Mouse (Mus musculus) forebrain, postnatal 0 days (tissue): ENCODE data around the gene Rpl21. TPM values are rescaled to one million over a fixed set of nuclear protein-coding genes. Genes with fewer than 3 reads are reported as not detected.

Experiments
- ATAC-seq: fragments of 200-750 bp; cut with Nextera tagmentation; 2 replicates; pipeline ENCODE4 v1.8.0; 2017; ENCODE audit warnings: mild to moderate bottlenecking, moderate library complexity
- DNase-seq: peaks from one replicate; pipeline ENCODE4 v3.0.0-alpha.2; 2015
- H3K27ac ChIP-seq: fragments of 300-500 bp; sonication (generic); 2 replicates; pipeline ENCODE4 v1.5.1; 2014; ENCODE audit warnings: low read depth, mild to moderate bottlenecking, antibody characterized with exemption, low read length, moderate library complexity, mixed read lengths
- H3K27me3 ChIP-seq: fragments of 300-500 bp; sonication (generic); 2 replicates; pipeline ENCODE4 v1.6.1; 2014; ENCODE audit warnings: mild to moderate bottlenecking, low read length, mixed read lengths; ENCODE audit not compliant: insufficient read depth
- H3K36me3 ChIP-seq: fragments of 300-500 bp; sonication (generic); 2 replicates; pipeline ENCODE4 v1.6.1; 2014; ENCODE audit warnings: mild to moderate bottlenecking, moderate library complexity; ENCODE audit not compliant: insufficient read depth
- H3K4me1 ChIP-seq: fragments of 300-500 bp; sonication (generic); 2 replicates; pipeline ENCODE4 v1.6.1; 2014; ENCODE audit warnings: antibody characterized with exemption; ENCODE audit not compliant: insufficient read depth
- H3K4me2 ChIP-seq: fragments of 300-500 bp; sonication (generic); 2 replicates; pipeline ENCODE4 v1.6.1; 2014; ENCODE audit warnings: low read depth, mild to moderate bottlenecking, moderate library complexity
- H3K4me3 ChIP-seq: fragments of 300-500 bp; sonication (generic); 2 replicates; pipeline ENCODE4 v1.5.1; 2014; ENCODE audit warnings: low read depth, low read length, mixed read lengths
- H3K9ac ChIP-seq: fragments of 300-500 bp; sonication (generic); 2 replicates; pipeline ENCODE4 v1.6.1; 2014; ENCODE audit warnings: mild to moderate bottlenecking
- H3K9me3 ChIP-seq: fragments of 300-500 bp; sonication (generic); 2 replicates; pipeline ENCODE4 v1.6.1; 2016; ENCODE audit warnings: low read length
- CTCF ChIP-seq: sonication (generic); IDR thresholded peaks from 2 replicates; pipeline ENCODE4 v1.5.1; 2016; ENCODE audit warnings: antibody characterized with exemption, control low read depth, low read depth
- WGBS: fragments of 180-500 bp; shearing (Covaris S2); extraction: QIAGEN DNeasy Blood & Tissue Kit; methylation state at CpG from one replicate; pipeline ENCODE4 v1.1.7; 2014; 5-methylcytosine and 5-hydroxymethylcytosine counted together
- polyA plus RNA-seq: library from polyadenylated mRNA; unstranded; fragments of >200 nt; fragmentation: Nextera tagmentation; extraction: Ambion mirVana; gene quantifications from 2 replicates; pipeline ENCODE4 v1.2.1, GENCODE M21; 2015
- total RNA-seq: library from RNA; depleted of rRNA; stranded (reverse); fragments of >200 nt; gene quantifications from 2 replicates; pipeline ENCODE4 v1.2.3, GENCODE M21; 2014

Gene Rpl21
- total and polyA plus RNA-seq, 2 experiments from 2014 or later = 330 to 375 TPM

GRCm38 (mm10) chr5:146812866-146813265 lies 19.8 kb upstream of the Rpl21 start:
- no peak overlapping the region for H3K4me2 ChIP-seq
- no peaks in the 10 kb centered on the region for H3K9me3 ChIP-seq
- H3K4me3 ChIP-seq = no peak overlapping the region
- H3K36me3 ChIP-seq = no peaks in the 10 kb centered on the region
- 88% methylated on average over 5 of the region's 5 CpGs for WGBS
- no peaks in the 10 kb centered on the region for H3K27me3 ChIP-seq
- no peak for TF ChIP-seq CTCF
- ATAC-seq = no peak
- H3K9ac ChIP-seq = no peak overlapping the region
- H3K27ac ChIP-seq = no peak overlapping the region
- no peaks in the 10 kb centered on the region for H3K4me1 ChIP-seq
- DNase-seq = no peak

GRCm38 (mm10) chr5:146813421-146813820 lies 19.3 kb upstream of the Rpl21 start:
- 85% methylated on average over 4 of the region's 4 CpGs for WGBS
- ATAC-seq (no peak), DNase-seq (no peak)
- no peaks in the 10 kb centered on the region for H3K27me3 ChIP-seq
- H3K9ac ChIP-seq = no peak overlapping the region
- no peak overlapping the region for H3K4me3 ChIP-seq
- H3K27ac ChIP-seq = no peak overlapping the region
- no peaks in the 10 kb centered on the region for H3K4me1 ChIP-seq
- no peaks in the 10 kb centered on the region for H3K36me3 ChIP-seq
- H3K9me3 ChIP-seq = no peaks in the 10 kb centered on the region
- H3K4me2 ChIP-seq = no peak overlapping the region
- TF ChIP-seq CTCF = no peak

GRCm38 (mm10) chr5:146815394-146815793 lies 17.3 kb upstream of the Rpl21 start:
- H3K4me3 ChIP-seq = no peak overlapping the region
- H3K4me2 ChIP-seq = no peak overlapping the region
- ATAC-seq (no peak), DNase-seq (no peak)
- H3K27me3 ChIP-seq = no peaks in the 10 kb centered on the region
- no peak overlapping the region for H3K27ac ChIP-seq
- no peak for TF ChIP-seq CTCF
- no peaks in the 10 kb centered on the region for H3K4me1 ChIP-seq
- H3K9ac ChIP-seq = no peak overlapping the region
- WGBS = 77% methylated on average over 4 of the region's 4 CpGs
- no peaks in the 10 kb centered on the region for H3K36me3 ChIP-seq
- H3K9me3 ChIP-seq = no peaks in the 10 kb centered on the region

- no peak overlapping the region for H3K4me2 ChIP-seq
- no peak overlapping the region for H3K9ac ChIP-seq
- no peaks in the 10 kb centered on the region for H3K4me1 ChIP-seq
- H3K4me3 ChIP-seq = no peak overlapping the region
- H3K27ac ChIP-seq = no peak overlapping the region
- TF ChIP-seq CTCF = no peak
- DNase-seq (no peak), ATAC-seq (no peak)
- WGBS = 84% methylated on average over 8 of the region's 8 CpGs
- no peaks in the 10 kb centered on the region for H3K27me3 ChIP-seq
- no peaks in the 10 kb centered on the region for H3K9me3 ChIP-seq
- H3K36me3 ChIP-seq = no peaks in the 10 kb centered on the region
Observed at GRCm38 (mm10) chr5:146817583-146817982, 15.1 kb upstream of the Rpl21 start.

- Histone ChIP-seq H3K27ac (no peak overlapping the region), H3K36me3 (no peaks in the 10 kb centered on the region), H3K4me3 (no peak overlapping the region), H3K9me3 (no peaks in the 10 kb centered on the region), H3K9ac (no peak overlapping the region), H3K4me1 (no peaks in the 10 kb centered on the region), H3K4me2 (no peak overlapping the region), H3K27me3 (no peaks in the 10 kb centered on the region)
- 66% methylated on average over 8 of the region's 8 CpGs for WGBS
- ATAC-seq (no peak), DNase-seq (no peak)
- TF ChIP-seq CTCF = no peak
Observed at GRCm38 (mm10) chr5:146818906-146819623, 13.6 kb upstream of the Rpl21 start.

- Histone ChIP-seq H3K4me3 (no peak overlapping the region), H3K27ac (no peak overlapping the region), H3K4me2 (no peak overlapping the region), H3K36me3 (no peaks in the 10 kb centered on the region), H3K9me3 (no peaks in the 10 kb centered on the region), H3K4me1 (no peaks in the 10 kb centered on the region), H3K27me3 (no peaks in the 10 kb centered on the region), H3K9ac (no peak overlapping the region)
- DNase-seq (no peak), ATAC-seq (no peak)
- TF ChIP-seq CTCF = no peak
- 73% methylated on average over 5 of the region's 5 CpGs for WGBS
Observed at GRCm38 (mm10) chr5:146823005-146823404, 9.7 kb upstream of the Rpl21 start.

GRCm38 (mm10) chr5:146829528-146829927 lies 3.2 kb upstream of the Rpl21 start:
- no peak for ATAC-seq
- peaks cover 3% of the 10 kb centered on the region; the same call in 1 of the 2 replicates for H3K36me3 ChIP-seq
- no peak overlapping the region for H3K27ac ChIP-seq
- H3K9me3 ChIP-seq = no peaks in the 10 kb centered on the region
- no peak overlapping the region for H3K4me3 ChIP-seq
- no peak for TF ChIP-seq CTCF
- 49% methylated on average over 8 of the region's 8 CpGs for WGBS
- H3K4me2 ChIP-seq = no peak overlapping the region
- H3K9ac ChIP-seq = no peak overlapping the region
- DNase-seq = no peak
- 0 out of 2 replicates have a peak, but pooled peaks cover 2% of the 10 kb centered on the region for H3K4me1 ChIP-seq
- H3K27me3 ChIP-seq = no peaks in the 10 kb centered on the region
